Mouse (Mus musculus): ENCODE data around the gene Lsm11.

DNA sequence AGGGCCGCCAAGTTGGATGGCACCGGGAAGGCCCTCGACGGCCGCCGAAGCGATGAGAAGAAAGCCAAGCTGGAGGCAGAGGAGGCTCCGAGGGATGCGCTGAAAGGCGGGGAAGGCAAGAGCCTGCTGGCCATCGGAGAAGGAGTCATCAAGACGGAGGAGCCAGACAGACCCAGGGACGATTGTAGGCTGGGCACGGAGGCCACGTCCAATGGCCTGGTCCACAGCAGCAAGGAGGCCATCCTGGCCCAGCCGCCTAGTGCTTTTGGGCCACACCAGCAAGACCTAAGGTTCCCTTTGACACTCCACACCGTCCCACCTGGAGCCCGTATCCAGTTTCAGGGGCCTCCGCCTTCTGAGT, 36.1 kb upstream of the Lsm11 start:
- TF ChIP-seq POLR2A (IDR thresholded peaks at IDR 0.05; ENCODE audit: insufficient read depth, low read length) (no peak), CTCF (IDR thresholded peaks at IDR 0.05; ENCODE audit: low read depth, low read length) (no peak)
